Mouse (Mus musculus): ENCODE data around the gene Etv1. TPM values are rescaled to one million over a fixed set of nuclear protein-coding genes. Genes with fewer than 3 reads are reported as not detected.

Etv1 gene
- polyA plus RNA-seq, 1 experiment from 2014 or later, result 22.3 TPM

GRCm38 (mm10) chr12:38847500-38848261, 68.5 kb downstream of the Etv1 start:
- Histone ChIP-seq H3K36me3 (replicated peaks; ENCODE audit: control insufficient read depth, insufficient read depth) (no peaks in the 10 kb centered on the region), H3K4me3 (replicated peaks; ENCODE audit: low read length) (no peak overlapping the region), H3K4me2 (replicated peaks) (no peak overlapping the region), H3K9me3 (ENCODE audit: control insufficient read depth, low read length) (no peaks in the 10 kb centered on the region), H3K27ac (no peak overlapping the region), H3K4me1 (replicated peaks; ENCODE audit: control insufficient read depth, insufficient read depth, low read length) (no peaks in the 10 kb centered on the region), H3K27me3 (ENCODE audit: control insufficient read depth, insufficient read depth, low read length) (no peaks in the 10 kb centered on the region), H3K9ac (no peak overlapping the region)
- ATAC-seq (ENCODE audit: low FRiP score) (no peak), DNase-seq (ENCODE audit: low spot score) (no peak)
- 79% methylated on average over 6 of the region's 6 CpGs for WGBS

- Histone ChIP-seq H3K27me3 (ENCODE audit: control insufficient read depth, insufficient read depth, low read length) (no peaks in the 10 kb centered on the region), H3K4me3 (replicated peaks; ENCODE audit: low read length) (no peak overlapping the region), H3K4me2 (replicated peaks) (no peak overlapping the region), H3K4me1 (replicated peaks; ENCODE audit: control insufficient read depth, insufficient read depth, low read length) (no peaks in the 10 kb centered on the region), H3K27ac (no peak overlapping the region), H3K9ac (no peak overlapping the region), H3K36me3 (replicated peaks; ENCODE audit: control insufficient read depth, insufficient read depth) (no peaks in the 10 kb centered on the region), H3K9me3 (ENCODE audit: control insufficient read depth, low read length) (no peaks in the 10 kb centered on the region)
- DNase-seq (ENCODE audit: low spot score), result no peak
- WGBS, result 81% methylated on average over 5 of the region's 5 CpGs
- ATAC-seq (ENCODE audit: low FRiP score), result no peak
These were observed 70.8 kb downstream of the Etv1 start for GRCm38 (mm10) chr12:38849994-38850393.

DNA sequence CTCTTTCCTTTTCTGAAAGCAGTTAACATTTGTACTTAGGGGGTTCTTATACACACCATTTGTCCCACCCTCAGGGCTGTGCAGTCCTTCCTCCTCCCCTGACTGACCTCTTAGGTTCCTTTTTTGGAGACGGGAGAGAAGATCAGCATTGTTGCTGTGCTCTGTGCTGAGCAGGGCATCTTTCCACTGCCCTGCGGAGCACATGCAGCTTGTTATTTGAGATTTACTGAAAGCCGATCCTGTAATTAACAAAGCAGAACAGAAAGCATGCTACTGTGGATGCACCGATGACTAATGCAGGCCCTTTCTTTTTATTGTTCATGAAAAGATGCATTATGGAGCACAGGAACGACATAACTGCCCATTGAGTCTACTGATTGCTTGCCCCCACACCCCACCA, 75.1 kb downstream of the Etv1 start:
- ATAC-seq (ENCODE audit: low FRiP score) (no peak), DNase-seq (ENCODE audit: low spot score) (no peak)
- Histone ChIP-seq H3K4me3 (replicated peaks; ENCODE audit: low read length) (no peak overlapping the region), H3K27ac (no peak overlapping the region), H3K27me3 (ENCODE audit: control insufficient read depth, insufficient read depth, low read length) (no peaks in the 10 kb centered on the region), H3K4me2 (replicated peaks) (no peak overlapping the region), H3K9me3 (ENCODE audit: control insufficient read depth, low read length) (no peaks in the 10 kb centered on the region), H3K36me3 (replicated peaks; ENCODE audit: control insufficient read depth, insufficient read depth) (no peaks in the 10 kb centered on the region), H3K4me1 (replicated peaks; ENCODE audit: control insufficient read depth, insufficient read depth, low read length) (no peaks in the 10 kb centered on the region), H3K9ac (no peak overlapping the region)
- 62% methylated on average over 5 of the region's 5 CpGs for WGBS

- H3K9ac ChIP-seq, result no peak overlapping the region
- no peak for ATAC-seq (ENCODE audit: low FRiP score)
- no peak overlapping the region for H3K4me3 ChIP-seq (replicated peaks; ENCODE audit: low read length)
- no peaks in the 10 kb centered on the region for H3K36me3 ChIP-seq (replicated peaks; ENCODE audit: control insufficient read depth, insufficient read depth)
- H3K4me2 ChIP-seq (replicated peaks), result no peak overlapping the region
- WGBS, result 81% methylated on average over 6 of the region's 6 CpGs
- DNase-seq (ENCODE audit: low spot score), result no peak
- no peaks in the 10 kb centered on the region for H3K27me3 ChIP-seq (ENCODE audit: control insufficient read depth, insufficient read depth, low read length)
- H3K9me3 ChIP-seq (ENCODE audit: control insufficient read depth, low read length), result no peaks in the 10 kb centered on the region
- no peak overlapping the region for H3K27ac ChIP-seq
- no peaks in the 10 kb centered on the region for H3K4me1 ChIP-seq (replicated peaks; ENCODE audit: control insufficient read depth, insufficient read depth, low read length)
These were observed 75.6 kb downstream of the Etv1 start for GRCm38 (mm10) chr12:38854751-38855150.

- no peaks in the 10 kb centered on the region for H3K27me3 ChIP-seq (ENCODE audit: control insufficient read depth, insufficient read depth, low read length)
- no peak overlapping the region for H3K4me2 ChIP-seq (replicated peaks)
- H3K36me3 ChIP-seq (replicated peaks; ENCODE audit: control insufficient read depth, insufficient read depth), result no peaks in the 10 kb centered on the region; the same call in 1 of the 2 replicates
- no peak overlapping the region for H3K27ac ChIP-seq
- ATAC-seq (ENCODE audit: low FRiP score) (no peak), DNase-seq (ENCODE audit: low spot score) (no peak)
- no peaks in the 10 kb centered on the region for H3K9me3 ChIP-seq (ENCODE audit: control insufficient read depth, low read length)
- no peak overlapping the region for H3K4me3 ChIP-seq (replicated peaks; ENCODE audit: low read length)
- no peaks in the 10 kb centered on the region for H3K4me1 ChIP-seq (replicated peaks; ENCODE audit: control insufficient read depth, insufficient read depth, low read length)
- 93% methylated on average over 4 of the region's 4 CpGs for WGBS
- no peak overlapping the region for H3K9ac ChIP-seq
These were observed 80.5 kb downstream of the Etv1 start for GRCm38 (mm10) chr12:38859675-38860074.

DNA sequence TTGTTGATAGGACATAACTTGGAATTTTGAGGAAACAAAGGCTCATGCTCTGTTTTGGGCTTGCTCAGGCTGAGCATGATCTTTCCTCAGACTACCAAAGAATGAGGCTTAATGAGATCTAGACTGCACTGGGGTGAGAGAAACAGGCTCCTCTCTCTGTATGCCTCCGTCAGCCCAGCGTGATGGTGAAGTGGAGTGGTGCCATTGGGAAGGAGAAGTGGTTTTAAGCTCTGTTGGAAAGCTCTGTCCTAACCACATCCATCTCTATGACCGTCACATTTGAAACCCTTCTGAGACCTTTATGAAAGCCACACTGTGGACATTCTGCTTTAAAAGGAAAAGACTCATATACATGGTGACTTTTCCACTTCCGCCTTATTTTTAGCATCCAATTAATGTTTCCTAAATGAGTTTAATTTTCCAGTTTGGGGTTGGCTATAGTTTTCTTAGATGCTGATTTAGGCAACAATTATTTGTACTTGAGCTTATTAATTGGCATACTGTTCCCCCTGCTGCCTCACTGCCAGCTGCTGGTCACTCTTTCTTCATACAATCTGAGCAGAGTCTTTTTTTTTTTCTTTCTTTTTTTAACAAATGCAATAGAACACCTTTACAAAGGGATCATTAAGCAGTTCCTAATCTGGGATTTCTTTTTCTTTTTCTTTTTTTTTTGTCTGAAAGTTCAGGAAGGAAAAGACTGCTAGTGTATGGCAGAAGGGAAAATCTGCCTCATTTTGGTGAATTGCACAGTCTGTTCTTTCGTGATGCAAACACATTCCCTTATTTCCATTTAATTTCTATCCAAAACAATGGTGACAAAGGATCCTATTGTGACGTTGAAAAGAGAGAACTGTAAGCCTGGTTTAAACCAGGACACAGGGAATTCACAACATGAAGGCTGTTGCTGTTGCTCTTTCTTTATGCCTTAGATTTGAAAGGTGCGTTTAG, 81.3 kb downstream of the Etv1 start:
- Histone ChIP-seq H3K4me1 (replicated peaks; ENCODE audit: control insufficient read depth, insufficient read depth, low read length) (no peaks in the 10 kb centered on the region), H3K4me2 (replicated peaks) (no peak overlapping the region), H3K27ac (no peak overlapping the region), H3K36me3 (replicated peaks; ENCODE audit: control insufficient read depth, insufficient read depth) (no peaks in the 10 kb centered on the region; the same call in 1 of the 2 replicates), H3K27me3 (ENCODE audit: control insufficient read depth, insufficient read depth, low read length) (no peaks in the 10 kb centered on the region), H3K4me3 (replicated peaks; ENCODE audit: low read length) (no peak overlapping the region), H3K9me3 (ENCODE audit: control insufficient read depth, low read length) (no peaks in the 10 kb centered on the region), H3K9ac (no peak overlapping the region)
- WGBS, result 64% methylated on average over 7 of the region's 7 CpGs
- ATAC-seq (ENCODE audit: low FRiP score) (no peak), DNase-seq (ENCODE audit: low spot score) (no peak)

GRCm38 (mm10) chr12:38863395-38863794, 84.2 kb downstream of the Etv1 start:
- H3K4me3 ChIP-seq (replicated peaks; ENCODE audit: low read length), result no peak overlapping the region
- 87% methylated on average over 4 of the region's 4 CpGs for WGBS
- H3K9me3 ChIP-seq (ENCODE audit: control insufficient read depth, low read length), result no peaks in the 10 kb centered on the region
- H3K4me1 ChIP-seq (replicated peaks; ENCODE audit: control insufficient read depth, insufficient read depth, low read length), result no peaks in the 10 kb centered on the region
- no peaks in the 10 kb centered on the region; the same call in 1 of the 2 replicates for H3K36me3 ChIP-seq (replicated peaks; ENCODE audit: control insufficient read depth, insufficient read depth)
- no peaks in the 10 kb centered on the region for H3K27me3 ChIP-seq (ENCODE audit: control insufficient read depth, insufficient read depth, low read length)
- H3K4me2 ChIP-seq (replicated peaks), result no peak overlapping the region
- H3K27ac ChIP-seq, result no peak overlapping the region
- H3K9ac ChIP-seq, result no peak overlapping the region
- DNase-seq (ENCODE audit: low spot score) (no peak), ATAC-seq (ENCODE audit: low FRiP score) (no peak)

GRCm38 (mm10) chr12:38863982-38864828, 85.0 kb downstream of the Etv1 start:
- H3K27me3 ChIP-seq (ENCODE audit: control insufficient read depth, insufficient read depth, low read length), result no peaks in the 10 kb centered on the region
- DNase-seq (ENCODE audit: low spot score), result no peak
- H3K4me2 ChIP-seq (replicated peaks), result no peak overlapping the region
- H3K4me3 ChIP-seq (replicated peaks; ENCODE audit: low read length), result no peak overlapping the region
- no peaks in the 10 kb centered on the region; the same call in 1 of the 2 replicates for H3K36me3 ChIP-seq (replicated peaks; ENCODE audit: control insufficient read depth, insufficient read depth)
- no peak overlapping the region for H3K9ac ChIP-seq
- no peak overlapping the region for H3K27ac ChIP-seq
- H3K9me3 ChIP-seq (ENCODE audit: control insufficient read depth, low read length), result no peaks in the 10 kb centered on the region
- WGBS, result 65% methylated on average over 3 of the region's 3 CpGs
- no peaks in the 10 kb centered on the region for H3K4me1 ChIP-seq (replicated peaks; ENCODE audit: control insufficient read depth, insufficient read depth, low read length)
- ATAC-seq (ENCODE audit: low FRiP score), result no peak
